Mouse (Mus musculus) embryonic facial prominence, embryonic 10.5 days (tissue): ENCODE measurements around the gene St5. TPM values are rescaled to one million over a fixed set of nuclear protein-coding genes. Genes with fewer than 3 reads are reported as not detected.
A peak's percentile ranks its signal among the peaks of the same experiment; 100 is the strongest.

Experiments used
- DNase-seq: peaks from one replicate; pipeline ENCODE4 v3.0.0-alpha.2; 2017; ENCODE audit warnings: low spot score
- H3K27ac ChIP-seq: fragments of 300-500 bp; sonication (generic); replicated peaks from 2 replicates; pipeline ENCODE4 v1.5.1; 2016; ENCODE audit warnings: mild to moderate bottlenecking
- H3K27me3 ChIP-seq: fragments of 300-500 bp; sonication (generic); replicated peaks from 2 replicates; pipeline ENCODE4 v1.6.1; 2016; ENCODE audit warnings: low read depth, mild to moderate bottlenecking; ENCODE audit not compliant: poor library complexity, severe bottlenecking
- H3K36me3 ChIP-seq: fragments of 300-500 bp; sonication (generic); replicated peaks from 2 replicates; pipeline ENCODE4 v1.6.1; 2016; ENCODE audit warnings: mild to moderate bottlenecking, moderate library complexity
- H3K4me1 ChIP-seq: fragments of 300-500 bp; sonication (generic); 2 replicates; pipeline ENCODE4 v1.6.1; 2016
- H3K4me3 ChIP-seq: fragments of 300-500 bp; sonication (generic); 2 replicates; pipeline ENCODE4 v1.5.1; 2016; ENCODE audit warnings: mild to moderate bottlenecking, moderate library complexity
- H3K9me3 ChIP-seq: fragments of 300-500 bp; sonication (generic); 2 replicates; pipeline ENCODE4 v1.6.1; 2016; ENCODE audit warnings: mild to moderate bottlenecking
- WGBS: fragments of 180-500 bp; shearing (Covaris S2); methylation state at CpG from one replicate; pipeline ENCODE4 v1.1.7; 2016; 5-methylcytosine and 5-hydroxymethylcytosine counted together
- polyA plus RNA-seq: library from polyadenylated mRNA; unstranded; fragments of >200 nt; fragmentation: Nextera tagmentation; extraction: Ambion mirVana; gene quantifications from 2 replicates; pipeline ENCODE4 v1.2.1, GENCODE M21; 2016

The St5 gene
- polyA plus RNA-seq, 1 experiment from 2014 or later: 46.4 TPM

GRCm38 (mm10) chr7:109648812-109649594 lies 54.4 kb downstream of the St5 start:
- H3K27ac ChIP-seq: no peak overlapping the region
- 81% methylated on average over 10 of the region's 10 CpGs for WGBS
- H3K27me3 ChIP-seq: no peaks in the 10 kb centered on the region
- DNase-seq: no peak
- H3K9me3 ChIP-seq: no peaks in the 10 kb centered on the region
- no peaks in the 10 kb centered on the region for H3K36me3 ChIP-seq
- H3K4me3 ChIP-seq: no peak overlapping the region
- 0 out of 2 replicates have a peak, but pooled peaks cover 6% of the 10 kb centered on the region for H3K4me1 ChIP-seq

- 40% methylated on average over 3 of the region's 3 CpGs for WGBS
- Histone ChIP-seq H3K36me3 (no peaks in the 10 kb centered on the region), H3K9me3 (no peaks in the 10 kb centered on the region)
These were observed 56.8 kb downstream of the St5 start for GRCm38 (mm10) chr7:109646574-109646973.

GRCm38 (mm10) chr7:109643305-109643994 lies 60.0 kb downstream of the St5 start:
- Histone ChIP-seq H3K4me1 (peaks cover 31% of the 10 kb centered on the region), H3K27me3 (no peaks in the 10 kb centered on the region), H3K4me3 (no peak overlapping the region), H3K36me3 (no peaks in the 10 kb centered on the region), H3K9me3 (no peaks in the 10 kb centered on the region), H3K27ac (no peak overlapping the region)
- DNase-seq: no peak
- WGBS: 96% methylated on average over 18 of the region's 18 CpGs

More at GRCm38 (mm10) chr7:109646574-109646973, 56.8 kb downstream of the St5 start:
- Histone ChIP-seq H3K4me1 (peaks cover 20% of the 10 kb centered on the region), H3K27ac (no peak overlapping the region), H3K4me3 (no peak overlapping the region), H3K27me3 (no peaks in the 10 kb centered on the region)
- no peak for DNase-seq

GRCm38 (mm10) chr7:109641963-109642362 lies 61.4 kb downstream of the St5 start:
- no peaks in the 10 kb centered on the region for H3K27me3 ChIP-seq
- no peaks in the 10 kb centered on the region for H3K36me3 ChIP-seq
- H3K27ac ChIP-seq: no peak overlapping the region
- no peak for DNase-seq
- H3K9me3 ChIP-seq: no peaks in the 10 kb centered on the region
- peaks cover 42% of the 10 kb centered on the region for H3K4me1 ChIP-seq
- 40% methylated on average over 1 of the region's 1 CpGs for WGBS
- no peak overlapping the region for H3K4me3 ChIP-seq

GRCm38 (mm10) chr7:109641102-109641501 lies 62.3 kb downstream of the St5 start:
- Histone ChIP-seq H3K9me3 (no peaks in the 10 kb centered on the region), H3K36me3 (no peaks in the 10 kb centered on the region), H3K4me3 (no peak overlapping the region), H3K27ac (no peak overlapping the region), H3K27me3 (no peaks in the 10 kb centered on the region), H3K4me1 (peaks cover 36% of the 10 kb centered on the region)
- no peak for DNase-seq
- 67% methylated on average over 8 of the region's 8 CpGs for WGBS

GRCm38 (mm10) chr7:109637391-109637790 lies 66.0 kb downstream of the St5 start:
- WGBS: 74% methylated on average over 5 of the region's 5 CpGs

GRCm38 (mm10) chr7:109636086-109636792 lies 67.2 kb downstream of the St5 start:
- no peak for DNase-seq
- WGBS: 81% methylated on average over 8 of the region's 8 CpGs
- H3K4me3 ChIP-seq: no peak overlapping the region
- H3K4me1 ChIP-seq: peaks cover 36% of the 10 kb centered on the region
- H3K27ac ChIP-seq: no peak overlapping the region
- H3K9me3 ChIP-seq: no peaks in the 10 kb centered on the region
- H3K27me3 ChIP-seq: no peaks in the 10 kb centered on the region
- H3K36me3 ChIP-seq: no peaks in the 10 kb centered on the region

More at GRCm38 (mm10) chr7:109637391-109637790, 66.0 kb downstream of the St5 start:
- no peaks in the 10 kb centered on the region for H3K27me3 ChIP-seq
- no peaks in the 10 kb centered on the region for H3K36me3 ChIP-seq
- no peak overlapping the region for H3K4me3 ChIP-seq
- H3K9me3 ChIP-seq: no peaks in the 10 kb centered on the region
- no peak for DNase-seq
- H3K4me1 ChIP-seq: peaks cover 41% of the 10 kb centered on the region
- no peak overlapping the region; the same call in 1 of the 2 replicates for H3K27ac ChIP-seq

GRCm38 (mm10) chr7:109633404-109634085 lies 69.9 kb downstream of the St5 start:
- DNase-seq: peak; percentile 27
- no peaks in the 10 kb centered on the region for H3K36me3 ChIP-seq
- 59% methylated on average over 15 of the region's 15 CpGs for WGBS
- peaks cover 53% of the 10 kb centered on the region for H3K4me1 ChIP-seq
- no peak overlapping the region for H3K4me3 ChIP-seq
- no peak overlapping the region for H3K27ac ChIP-seq
- H3K9me3 ChIP-seq: no peaks in the 10 kb centered on the region
- H3K27me3 ChIP-seq: no peaks in the 10 kb centered on the region

GRCm38 (mm10) chr7:109631330-109631729 lies 72.1 kb downstream of the St5 start:
- 87% methylated on average over 6 of the region's 6 CpGs for WGBS
- no peaks in the 10 kb centered on the region for H3K36me3 ChIP-seq

GRCm38 (mm10) chr7:109629871-109630778 lies 73.3 kb downstream of the St5 start:
- Histone ChIP-seq H3K27ac (no peak overlapping the region), H3K27me3 (no peaks in the 10 kb centered on the region), H3K36me3 (no peaks in the 10 kb centered on the region), H3K4me3 (no peak overlapping the region), H3K4me1 (peaks cover 42% of the 10 kb centered on the region), H3K9me3 (no peaks in the 10 kb centered on the region)
- no peak for DNase-seq
- 80% methylated on average over 7 of the region's 7 CpGs for WGBS

More at GRCm38 (mm10) chr7:109631330-109631729, 72.1 kb downstream of the St5 start:
- Histone ChIP-seq H3K4me3 (no peak overlapping the region), H3K9me3 (no peaks in the 10 kb centered on the region), H3K27me3 (no peaks in the 10 kb centered on the region), H3K27ac (no peak overlapping the region), H3K4me1 (peaks cover 42% of the 10 kb centered on the region)
- no peak for DNase-seq

- peak overlapping the region; percentile 44 for H3K27ac ChIP-seq
- no peaks in the 10 kb centered on the region for H3K36me3 ChIP-seq
These were observed 74.3 kb downstream of the St5 start for GRCm38 (mm10) chr7:109628935-109629609.

More at GRCm38 (mm10) chr7:109628935-109629609, 74.3 kb downstream of the St5 start:
- no peak for DNase-seq
- Histone ChIP-seq H3K4me1 (peaks cover 41% of the 10 kb centered on the region), H3K4me3 (no peak overlapping the region), H3K9me3 (no peaks in the 10 kb centered on the region), H3K27me3 (no peaks in the 10 kb centered on the region)
- WGBS: 41% methylated on average over 9 of the region's 9 CpGs
